Mouse (Mus musculus): ENCODE data around the gene Cplx2.

Cplx2 gene

GRCm38 (mm10) chr13:54371049-54371386 lies at the start of gene Cplx2:
Cplx2 (plus strand) TSS chr13:54371349.
- no peak for DNase-seq

GRCm38 (mm10) chr13:54322396-54323306 lies 48.5 kb upstream of the Cplx2 start:
- peak; percentile 88 for DNase-seq

- DNase-seq, result peak; percentile 94
Observed at GRCm38 (mm10) chr13:54323307-54324165, 47.6 kb upstream of the Cplx2 start.

- DNase-seq, result no peak
Observed at GRCm38 (mm10) chr13:54324178-54324577, 47.0 kb upstream of the Cplx2 start.

GRCm38 (mm10) chr13:54325814-54326213 lies 45.3 kb upstream of the Cplx2 start:
- DNase-seq, result no peak

GRCm38 (mm10) chr13:54326686-54327447 lies 44.3 kb upstream of the Cplx2 start:
- DNase-seq, result no peak

GRCm38 (mm10) chr13:54328029-54328428 lies 43.1 kb upstream of the Cplx2 start:
- DNase-seq, result no peak

GRCm38 (mm10) chr13:54328954-54329490 lies 42.1 kb upstream of the Cplx2 start:
- DNase-seq, result no peak

GRCm38 (mm10) chr13:54331825-54332675 lies 39.1 kb upstream of the Cplx2 start:
- peak; percentile 99 for DNase-seq

GRCm38 (mm10) chr13:54332921-54333477 lies 38.1 kb upstream of the Cplx2 start:
- DNase-seq, result no peak

- DNase-seq, result peak; percentile 90
Observed at GRCm38 (mm10) chr13:54337058-54337457, 34.1 kb upstream of the Cplx2 start.

- peak; percentile 91 for DNase-seq
Observed at GRCm38 (mm10) chr13:54337541-54337940, 33.6 kb upstream of the Cplx2 start.

GRCm38 (mm10) chr13:54338815-54339214 lies 32.3 kb upstream of the Cplx2 start:
- DNase-seq, result no peak

- DNase-seq, result no peak
Observed at GRCm38 (mm10) chr13:54345885-54346647, 25.1 kb upstream of the Cplx2 start.

- DNase-seq, result no peak
Observed at GRCm38 (mm10) chr13:54348011-54348410, 23.1 kb upstream of the Cplx2 start.

- no peak for DNase-seq
Observed at GRCm38 (mm10) chr13:54349126-54349759, 21.9 kb upstream of the Cplx2 start.

- no peak for DNase-seq
Observed at GRCm38 (mm10) chr13:54357420-54357819, 13.7 kb upstream of the Cplx2 start.

GRCm38 (mm10) chr13:54359181-54359580 lies 12.0 kb upstream of the Cplx2 start:
- no peak for DNase-seq

- DNase-seq, result no peak
Observed at GRCm38 (mm10) chr13:54364686-54365085, 6.5 kb upstream of the Cplx2 start.

GRCm38 (mm10) chr13:54367758-54368157 lies 3.4 kb upstream of the Cplx2 start:
- no peak for DNase-seq

Measured in heart, adult 11 months (tissue).